Mouse (Mus musculus): Measurements from ENCODE around the gene Vstm5.
"Not testable (repeated sequence)": the region's sequence is repeated elsewhere in the genome, so short reads cannot be mapped to it uniquely, and the experiment has no call there.

Vstm5 gene

GRCm38 (mm10) chr9:15261980-15262379, 23.1 kb downstream of the Vstm5 start:
- no peak for DNase-seq (ENCODE audit: low read depth, low spot score)

DNA sequence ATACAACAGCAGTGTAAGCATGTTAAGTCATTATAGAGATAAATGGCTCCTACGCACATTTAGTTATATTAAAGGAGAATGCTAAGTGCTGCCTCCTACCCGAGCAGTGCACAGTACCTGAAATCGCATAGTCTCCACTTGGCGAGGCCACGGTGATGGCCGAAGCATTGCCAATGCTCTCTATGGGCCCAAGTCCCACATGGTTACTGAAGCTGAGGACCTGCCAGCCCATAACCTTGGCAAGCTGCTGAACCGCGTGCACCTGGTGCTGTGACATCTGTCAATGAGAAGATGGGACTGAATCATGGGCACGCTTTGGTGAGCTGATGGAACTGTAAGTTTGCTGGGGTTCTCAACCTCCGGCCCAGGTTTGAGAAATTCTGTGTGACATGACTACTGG, 24.6 kb downstream of the Vstm5 start:
- DNase-seq (ENCODE audit: low read depth, low spot score), result no peak

DNA sequence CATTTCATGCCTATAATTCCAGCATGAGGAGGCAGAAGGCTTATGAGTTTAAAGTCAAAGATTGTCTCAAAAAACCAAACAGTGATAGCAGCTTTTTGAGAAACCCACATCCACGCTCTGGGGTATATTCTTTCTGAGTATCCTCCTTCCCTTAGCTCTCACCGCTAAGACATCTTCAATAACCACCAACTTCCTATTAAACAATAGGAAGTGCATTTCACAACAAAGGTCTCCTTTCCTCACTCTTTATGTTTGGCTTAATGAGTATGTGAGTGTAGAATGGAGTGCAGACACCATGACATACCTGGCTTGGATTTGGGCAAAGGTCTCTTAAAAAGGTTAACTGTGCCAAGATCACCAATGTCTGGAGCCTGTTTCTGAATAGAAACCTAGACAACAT, 35.1 kb downstream of the Vstm5 start:
- DNase-seq (ENCODE audit: low read depth, low spot score), result no peak

DNA sequence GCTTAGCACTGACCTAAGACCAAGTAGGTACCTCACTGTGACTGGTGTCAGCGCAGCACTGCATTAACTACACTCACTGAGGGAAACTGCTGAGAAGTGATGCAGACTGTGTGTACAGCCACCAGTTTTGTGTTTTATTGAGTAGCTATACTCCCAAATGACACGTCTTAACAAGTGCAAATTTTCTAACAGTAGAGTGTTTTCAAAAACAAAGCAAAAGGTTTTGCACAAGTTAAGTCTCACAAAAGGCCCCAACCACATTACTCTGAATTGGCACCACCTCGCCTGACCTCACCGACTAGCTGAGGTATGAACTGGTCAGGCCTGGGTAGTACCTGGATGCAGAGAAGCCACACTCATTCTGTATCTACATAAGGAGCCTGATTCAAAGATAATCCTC, 38.0 kb downstream of the Vstm5 start:
- no peak for DNase-seq (ENCODE audit: low read depth, low spot score)

DNA sequence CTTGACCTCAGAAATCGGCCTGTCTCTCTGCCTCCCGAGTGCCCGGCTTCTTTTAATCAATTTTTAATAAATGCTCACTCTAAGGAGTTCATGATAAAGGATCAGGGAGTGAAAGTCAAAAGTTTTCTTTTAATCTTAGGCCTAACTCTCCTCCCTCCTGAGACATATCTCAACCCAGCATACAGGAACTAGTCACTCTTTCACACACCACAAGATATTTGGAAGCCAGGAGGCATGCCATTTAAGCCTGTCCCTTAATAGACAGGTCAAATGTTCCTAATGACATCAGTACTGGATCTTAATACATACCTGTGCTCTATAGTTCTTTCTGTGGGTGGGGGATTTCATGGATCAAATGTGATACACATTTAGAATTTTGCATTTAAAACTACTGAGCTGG, 39.5 kb downstream of the Vstm5 start:
- no peak for DNase-seq (ENCODE audit: low read depth, low spot score)

GRCm38 (mm10) chr9:15279139-15279648, 40.3 kb downstream of the Vstm5 start:
- no peak for DNase-seq (ENCODE audit: low read depth, low spot score)

DNA sequence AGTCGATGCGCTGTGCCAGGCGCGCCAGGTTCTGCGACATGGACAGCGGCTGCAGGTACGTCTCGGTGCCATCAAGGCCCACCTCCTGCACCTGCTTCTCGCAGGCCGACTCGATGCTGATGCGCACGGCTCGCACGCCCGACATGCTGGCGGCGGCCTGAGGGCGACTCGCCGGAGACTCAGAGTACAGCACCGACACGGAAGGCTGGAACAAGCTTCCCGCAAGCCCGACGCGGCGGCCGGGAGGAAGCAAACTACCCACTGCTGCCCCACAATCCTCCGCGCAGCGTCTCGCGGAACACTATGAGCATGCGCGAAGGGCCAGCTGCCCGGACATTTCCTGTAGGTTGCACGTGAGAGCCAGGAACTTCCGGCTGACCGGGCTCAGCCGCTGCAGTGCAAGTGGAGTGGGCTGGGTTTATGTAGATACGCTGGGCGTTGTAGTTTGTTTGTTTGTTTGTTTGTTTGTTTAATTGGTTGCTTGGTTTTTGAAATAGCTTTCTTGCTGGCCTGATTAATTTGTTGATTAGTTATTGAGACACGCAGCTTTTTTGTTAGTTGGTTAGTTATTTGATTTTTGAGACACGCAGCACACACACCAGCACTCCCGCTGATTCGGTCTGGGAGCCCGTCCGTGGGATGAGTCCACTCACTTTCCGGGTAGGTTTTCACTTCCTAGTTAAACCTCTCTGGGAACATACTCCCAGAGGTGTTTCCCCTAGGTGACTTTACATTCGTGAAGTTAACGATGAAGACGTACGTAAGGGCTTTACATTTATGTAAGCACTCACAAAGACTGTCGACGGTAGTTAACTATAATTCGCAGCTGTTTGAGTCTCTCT, 41.0 kb downstream of the Vstm5 start, which contains the start of gene Med17:
Gene Med17 (minus strand): TSS at position 283 of the 842 bp plus-strand sequence.
- DNase-seq (ENCODE audit: low read depth, low spot score), result peak; percentile 95

GRCm38 (mm10) chr9:15280491-15280879, 41.6 kb downstream of the Vstm5 start:
- DNase-seq (ENCODE audit: low read depth, low spot score), result no peak

DNA sequence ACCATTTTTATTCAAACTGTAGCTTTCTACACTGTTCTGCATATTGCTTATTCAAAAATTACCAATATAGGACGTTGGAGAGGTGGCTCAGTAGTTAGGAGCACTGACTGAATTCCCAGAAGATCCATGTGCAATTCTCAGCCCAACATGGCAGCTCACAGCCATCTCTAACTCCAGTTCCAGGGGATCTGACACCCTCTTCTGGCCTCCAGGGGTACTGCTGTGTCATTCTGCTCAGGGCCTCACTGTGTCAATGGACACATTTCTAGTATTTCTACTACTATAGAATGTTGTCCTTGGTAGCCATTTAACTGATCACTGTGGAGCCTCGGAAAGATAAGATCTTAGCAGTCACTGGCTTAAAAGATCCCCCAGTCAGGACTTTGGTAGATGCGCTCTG, 46.6 kb downstream of the Vstm5 start:
- DNase-seq (ENCODE audit: low read depth, low spot score), result peak; percentile 48

- DNase-seq (ENCODE audit: low read depth, low spot score), result no peak
Measured at GRCm38 (mm10) chr9:15287846-15288245, 49.0 kb downstream of the Vstm5 start.

DNA sequence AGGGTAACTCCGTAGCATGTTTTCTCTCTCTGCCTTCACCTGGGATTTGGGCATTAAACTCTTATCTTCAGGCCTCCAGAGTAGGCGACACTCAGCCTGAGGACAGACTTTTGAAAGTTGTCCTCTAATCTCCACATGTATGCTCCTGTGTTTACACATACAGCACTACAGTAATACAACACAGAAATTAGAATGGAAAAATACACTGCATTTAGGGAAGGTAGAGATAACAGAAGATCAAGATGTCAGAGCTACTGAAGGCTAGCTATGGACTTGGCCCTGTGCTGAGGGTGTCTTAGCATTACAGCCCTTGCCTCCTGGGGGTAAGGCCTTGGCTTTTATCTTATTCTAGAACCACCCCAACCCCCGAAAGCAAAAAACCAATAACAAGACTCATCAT, 49.6 kb downstream of the Vstm5 start:
- no peak for DNase-seq (ENCODE audit: low read depth, low spot score)

- DNase-seq (ENCODE audit: low read depth, low spot score), result no peak
Measured at GRCm38 (mm10) chr9:15289251-15289650, 50.4 kb downstream of the Vstm5 start.

DNA sequence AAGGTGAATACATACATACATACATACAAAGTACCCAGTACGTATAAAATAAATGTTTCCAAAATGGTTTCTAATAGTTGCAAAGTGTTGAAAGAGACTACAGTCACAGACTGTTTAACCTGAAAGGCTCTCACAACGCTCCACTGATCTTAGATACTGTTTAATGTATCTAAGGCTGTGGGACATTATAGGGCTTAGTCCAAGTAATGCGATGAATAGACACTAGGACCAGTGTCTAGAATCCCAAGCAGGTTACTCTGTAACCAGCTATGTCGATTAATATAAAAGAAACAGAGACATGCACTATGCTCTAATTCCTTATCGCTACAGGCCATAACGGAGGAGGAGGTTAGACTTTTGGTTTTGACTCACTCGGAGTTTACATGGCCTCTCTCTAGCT, 58.3 kb downstream of the Vstm5 start:
- no peak for DNase-seq (ENCODE audit: low read depth, low spot score)

- no peak for DNase-seq (ENCODE audit: low read depth, low spot score)
Measured at GRCm38 (mm10) chr9:15298451-15298850, 59.6 kb downstream of the Vstm5 start.

GRCm38 (mm10) chr9:15300056-15300455, 61.2 kb downstream of the Vstm5 start:
- no peak for DNase-seq (ENCODE audit: low read depth, low spot score)

- no peak for DNase-seq (ENCODE audit: low read depth, low spot score)
Measured at GRCm38 (mm10) chr9:15301399-15301798, 62.6 kb downstream of the Vstm5 start.

GRCm38 (mm10) chr9:15302006-15302405, 63.2 kb downstream of the Vstm5 start:
- DNase-seq (ENCODE audit: low read depth, low spot score), result not testable (repeated sequence)

DNA sequence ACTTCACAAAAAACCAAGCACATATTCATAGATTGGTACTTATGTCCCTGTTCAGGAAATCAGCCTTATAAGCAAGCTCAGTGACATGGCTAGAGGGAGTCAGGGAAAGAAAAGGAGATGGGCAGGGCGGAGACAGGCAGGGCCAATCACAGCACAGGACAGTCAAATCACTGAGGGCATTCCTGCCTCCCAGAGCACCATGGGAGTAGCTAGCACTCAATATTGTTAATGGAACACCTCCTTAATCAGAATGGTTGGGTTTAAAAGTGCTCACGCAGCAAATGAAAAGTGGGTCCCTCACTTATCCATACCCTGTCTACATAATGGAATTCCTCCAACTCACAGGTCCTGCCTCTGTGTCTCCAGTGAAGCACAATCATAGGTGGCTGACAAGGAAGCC, 64.0 kb downstream of the Vstm5 start:
- DNase-seq (ENCODE audit: low read depth, low spot score), result no peak

GRCm38 (mm10) chr9:15305503-15306397, 66.9 kb downstream of the Vstm5 start, which contains the start of gene Taf1d:
Taf1d (plus strand) TSS chr9:15306214.
- peak; percentile 97 for DNase-seq (ENCODE audit: low read depth, low spot score)

- DNase-seq (ENCODE audit: low read depth, low spot score), result peak; percentile 21
Measured at GRCm38 (mm10) chr9:15306398-15307119, 67.7 kb downstream of the Vstm5 start, which contains the start of gene 4931406C07Rik. 4931406C07Rik (minus strand) TSS chr9:15306448.

GRCm38 (mm10) chr9:15307257-15307656, 68.4 kb downstream of the Vstm5 start:
- DNase-seq (ENCODE audit: low read depth, low spot score), result no peak

All from CD4-positive, CD25-positive, alpha-beta regulatory T cell, adult 2 months (primary cell).